ENCODE assay signal across 11 mouse cellular contexts in the genomic region with DNA sequence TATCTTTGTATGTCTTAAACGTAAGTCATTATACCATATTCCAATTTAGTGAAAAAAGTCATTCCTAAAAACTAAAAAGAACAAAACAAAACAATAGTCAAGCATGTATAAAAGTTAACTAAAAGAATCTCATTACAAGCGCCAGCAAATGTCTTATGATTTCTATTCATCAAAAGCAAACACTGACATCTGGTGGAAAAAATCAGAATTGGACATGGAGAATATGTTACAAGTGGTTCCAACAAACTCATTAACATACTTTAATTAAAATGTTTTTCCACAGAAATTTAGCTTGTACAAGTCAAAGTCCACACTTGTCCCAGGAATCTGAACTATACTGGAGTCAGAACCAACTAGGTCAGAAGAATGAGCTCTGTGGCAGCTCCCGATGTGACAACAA. TPM values are rescaled to one million over a fixed set of nuclear protein-coding genes. Genes with fewer than 3 reads are reported as not detected.
A peak's percentile ranks its signal among the peaks of the same experiment; 100 is the strongest.
DNase-seq lines count a peak whose midpoint lies in the region; ATAC-seq and TF ChIP-seq lines count a peak whose summit lies in the region.
"Had no signal": no experiment of that assay in that cellular context is flagged by ENCODE, and none has a peak within 500 bp of the region (broad histone marks: within the 10 kb centered on the region; RNA-seq: fewer than 3 reads in every experiment).

No protein-coding gene starts in this region.

- no peak for TF ChIP-seq POLR2A in brain, embryonic 14.5 days (IDR thresholded peaks at IDR 0.05; ENCODE audit: borderline replicate concordance, extremely low read depth, insufficient read depth, insufficient read length, poor library complexity, severe bottlenecking)

- H3K4me2 ChIP-seq in kidney, embryonic 16.5 days (replicated peaks; ENCODE audit: low read depth, low read length), result no peak overlapping the region
- H3K4me2 ChIP-seq: forebrain, embryonic 13.5 days had no signal

- no peaks in the 10 kb centered on the region for H3K27me3 ChIP-seq in kidney, embryonic 16.5 days (ENCODE audit: insufficient read depth, low read length)
- H3K27me3 ChIP-seq: forebrain, embryonic 13.5 days had no signal

- no peak overlapping the region for H3K27ac ChIP-seq in kidney, embryonic 16.5 days (ENCODE audit: low read length)
- H3K27ac ChIP-seq: forebrain, embryonic 13.5 days; heart, embryonic 10.5 days had no signal

- H3K9me3 ChIP-seq in kidney, embryonic 16.5 days (ENCODE audit: low read length), result no peaks in the 10 kb centered on the region
- H3K9me3 ChIP-seq: forebrain, embryonic 13.5 days; heart, embryonic 10.5 days had no signal

- WGBS in kidney, embryonic 16.5 days, result 78% methylated on average over 3 of the region's 3 CpGs

- no peak for TF ChIP-seq CTCF in brain, embryonic 14.5 days (IDR thresholded peaks at IDR 0.05; ENCODE audit: borderline replicate concordance, extremely low read depth, insufficient read depth, insufficient read length)

- ATAC-seq in kidney, embryonic 16.5 days (ENCODE audit: low FRiP score, low TSS enrichment), result no peak

- H3K36me3 ChIP-seq in kidney, embryonic 16.5 days (ENCODE audit: insufficient read depth, low read length), result peaks cover 46% of the 10 kb centered on the region

- no peaks in the 10 kb centered on the region for H3K4me1 ChIP-seq in kidney, embryonic 16.5 days (ENCODE audit: insufficient read depth, low read length)
- H3K4me1 ChIP-seq: forebrain, embryonic 13.5 days; heart, embryonic 10.5 days had no signal

- no peak overlapping the region for H3K9ac ChIP-seq in kidney, embryonic 16.5 days (replicated peaks; ENCODE audit: low read length)
- H3K9ac ChIP-seq: forebrain, embryonic 13.5 days had no signal

- H3K4me3 ChIP-seq in kidney, embryonic 16.5 days (ENCODE audit: low read length), result no peak overlapping the region
- H3K4me3 ChIP-seq: forebrain, embryonic 13.5 days; heart, embryonic 10.5 days had no signal

- DNase-seq in embryo, embryonic 10.5 days (ENCODE audit: low spot score), result peak; percentile 60
- no peak for DNase-seq in embryo, embryonic 9.5 days (ENCODE audit: extremely low spot score)
- DNase-seq in kidney, adult 9 months, result peak; percentile 92
- peak; percentile 71 for DNase-seq in 3T3-L1 (ENCODE audit: low read depth, low spot score)
- peak; percentile 74 for DNase-seq in brain, embryonic 14.5 days (ENCODE audit: low read depth)
- no peak for DNase-seq in yolk sac, embryonic 10.5 days (ENCODE audit: low spot score)
- no peak for DNase-seq in urinary bladder, adult 2 months (ENCODE audit: low spot score)
- DNase-seq: cerebellum, adult 8-10 months had no signal

RNA-seq across cellular contexts. Expression of gene Mmadhc, which starts 11.8 kb away (rescaled TPM):
- 166 and 172 TPM in 2 replicates for polyA plus RNA-seq in kidney, embryonic 16.5 days (2015; fragmentation: Nextera tagmentation; extraction: Ambion mirVana)
- polyA plus RNA-seq in brain, embryonic 14.5 days (2012; rRNA removed), result 81.0 and 100 TPM in 2 replicates
- 85.4 and 101 TPM in 2 replicates for polyA plus RNA-seq in urinary bladder, adult 2 months (2012; rRNA removed)

Comparison
In these comparisons a context has a peak if more than half of its experiments do, and no peak if none do; other contexts are left out.
1. DNase-seq: peak in embryo, embryonic 10.5 days (single experiment), kidney, adult 9 months (single experiment), 3T3-L1 (single experiment) and brain, embryonic 14.5 days (single experiment); none in embryo, embryonic 9.5 days (single experiment), yolk sac, embryonic 10.5 days (single experiment) and urinary bladder, adult 2 months (single experiment).